Mouse (Mus musculus) neutrophil, adult 5-6 weeks (primary cell): ENCODE measurements around the gene Thra. TPM values are rescaled to one million over a fixed set of nuclear protein-coding genes. Genes with fewer than 3 reads are reported as not detected.

Source experiments
- ATAC-seq: fragments of 151-379, 151-347 bp; 2 replicates; pipeline ENCODE4 v1.8.0; 2017; ENCODE audit warnings: mild to moderate bottlenecking, moderate TSS enrichment; ENCODE audit not compliant: insufficient number of reproducible peaks, poor library complexity, low FRiP score, severe bottlenecking; ENCODE audit errors: extremely low read depth
- total RNA-seq: library from RNA; stranded (forward); fragments of 200-1000 nt; gene quantifications from 2 replicates; pipeline ENCODE4 v1.2.3, GENCODE M21; 2017

The Thra gene
- total RNA-seq, 1 experiment from 2014 or later: 7.9 TPM

GRCm38 (mm10) chr11:98787229-98787628 is 46.8 kb downstream of the Thra start:
- no peak for ATAC-seq

- ATAC-seq: no peak
Measured at GRCm38 (mm10) chr11:98787691-98788090, 47.3 kb downstream of the Thra start.

- no peak for ATAC-seq
Measured at GRCm38 (mm10) chr11:98788139-98788538, 47.7 kb downstream of the Thra start.

- peak; percentile 91 for ATAC-seq
Measured at GRCm38 (mm10) chr11:98788550-98789218, 48.2 kb downstream of the Thra start.

- no peak for ATAC-seq
Measured at GRCm38 (mm10) chr11:98789219-98789807, 48.9 kb downstream of the Thra start.

GRCm38 (mm10) chr11:98789824-98790223 is 49.4 kb downstream of the Thra start:
- ATAC-seq: no peak

- no peak for ATAC-seq
Measured at GRCm38 (mm10) chr11:98790631-98791205, 50.3 kb downstream of the Thra start.

GRCm38 (mm10) chr11:98791448-98791847 is 51.0 kb downstream of the Thra start:
- no peak for ATAC-seq

- ATAC-seq: no peak
Measured at GRCm38 (mm10) chr11:98792081-98792480, 51.6 kb downstream of the Thra start.

GRCm38 (mm10) chr11:98794469-98795014 is 54.1 kb downstream of the Thra start:
- peak; percentile 30; the same call in 1 of the 2 replicates for ATAC-seq

GRCm38 (mm10) chr11:98795015-98795713 is 54.7 kb downstream of the Thra start, which contains the start of gene Msl1:
Gene Msl1 (plus strand): TSS chr11:98795516.
- ATAC-seq: peak; percentile 53

GRCm38 (mm10) chr11:98795714-98796514 is 55.5 kb downstream of the Thra start:
- ATAC-seq: no peak

GRCm38 (mm10) chr11:98796515-98797216 is 56.2 kb downstream of the Thra start:
- peak; percentile 22; the same call in 1 of the 2 replicates for ATAC-seq

GRCm38 (mm10) chr11:98797306-98797705 is 56.9 kb downstream of the Thra start:
- no peak for ATAC-seq

GRCm38 (mm10) chr11:98797909-98798308 is 57.5 kb downstream of the Thra start:
- ATAC-seq: no peak

- ATAC-seq: no peak
Measured at GRCm38 (mm10) chr11:98804605-98805004, 64.2 kb downstream of the Thra start, which contains the start of gene Casc3. Gene Casc3 (plus strand): TSS chr11:98804905.

GRCm38 (mm10) chr11:98808417-98808816 is 68.0 kb downstream of the Thra start:
- ATAC-seq: no peak
